Mouse (Mus musculus) urinary bladder, adult 2 months (tissue): Measurements from ENCODE around the gene Usp17lc. TPM values are rescaled to one million over a fixed set of nuclear protein-coding genes. Genes with fewer than 3 reads are reported as not detected.
"Not testable (repeated sequence)": the region's sequence is repeated elsewhere in the genome, so short reads cannot be mapped to it uniquely, and the experiment has no call there.

Experiments used
- DNase-seq: peaks from one replicate; pipeline ENCODE4 v3.0.0; 2022; ENCODE audit warnings: low spot score
- polyA plus RNA-seq: library from polyadenylated mRNA; depleted of rRNA; stranded (reverse); fragments of >200 nt; gene quantifications from 2 replicates; pipeline ENCODE4 v1.2.3, GENCODE M21; 2012; rRNA removed

Gene Usp17lc
- not detected in 2 replicates for polyA plus RNA-seq

DNA sequence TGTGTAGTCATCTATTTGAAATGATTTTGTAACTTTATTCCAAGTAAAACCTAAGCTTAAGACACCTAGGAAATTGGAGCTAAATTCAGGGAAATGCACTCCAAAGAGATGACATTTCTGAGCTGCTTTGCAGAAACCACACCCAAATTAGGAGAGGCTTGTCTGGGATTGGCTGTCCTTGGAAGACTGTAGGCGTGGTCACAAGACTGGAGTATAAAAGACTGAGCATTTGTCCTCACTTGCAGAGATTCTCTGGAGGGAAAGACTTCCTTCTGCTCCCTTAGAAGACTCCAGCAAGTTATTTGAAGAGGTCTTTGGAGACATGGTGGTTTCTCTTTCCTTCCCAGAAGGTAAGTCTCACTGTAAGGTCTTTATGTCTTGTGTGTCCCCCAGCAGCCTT is at the start of gene Usp17lc:
Gene Usp17lc (plus strand): TSS at position 301 of the 400 bp plus-strand sequence.
- not testable (repeated sequence) for DNase-seq

DNA sequence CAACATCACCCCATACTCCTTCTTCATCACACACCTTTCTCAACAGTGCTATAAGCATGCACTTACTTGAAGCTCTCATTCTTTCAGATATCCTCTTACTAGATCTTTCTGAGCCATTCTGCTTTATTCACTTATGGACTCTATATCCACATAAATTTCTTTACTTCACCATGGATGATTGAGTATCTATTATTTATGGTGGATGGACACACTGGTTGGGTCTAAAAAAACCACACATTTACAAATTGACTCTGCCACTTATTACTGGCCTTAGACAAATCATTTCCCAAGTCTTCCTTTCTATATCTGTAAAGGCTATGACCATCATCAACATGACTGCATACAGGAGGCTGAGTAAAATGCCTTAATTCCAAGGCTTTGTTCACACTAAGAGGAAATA is 28.8 kb upstream of the Usp17lc start, which contains the start of gene Olfr603:
Gene Olfr603 (minus strand): TSS at position 101 of the 400 bp plus-strand sequence.
- DNase-seq, result no peak

DNA sequence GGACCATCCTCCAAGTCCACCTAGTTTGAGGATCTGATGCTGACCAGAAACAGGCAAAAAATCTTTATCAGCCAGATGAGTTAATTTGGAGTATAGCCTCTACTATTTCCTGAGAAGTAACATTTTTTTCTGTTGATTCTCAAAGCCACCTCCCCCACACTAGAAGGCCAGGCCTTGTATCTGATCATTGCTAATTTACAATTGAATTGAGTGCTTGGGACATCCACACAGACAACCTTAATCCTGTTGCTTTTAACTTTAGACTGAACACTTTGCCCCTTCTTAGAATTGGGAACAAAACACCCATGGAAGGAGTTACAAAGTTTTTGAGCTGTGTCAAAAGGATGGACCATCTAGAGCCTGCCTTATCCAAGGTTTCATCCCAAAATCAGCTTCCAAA is 17.1 kb upstream of the Usp17lc start:
- DNase-seq, result no peak

DNA sequence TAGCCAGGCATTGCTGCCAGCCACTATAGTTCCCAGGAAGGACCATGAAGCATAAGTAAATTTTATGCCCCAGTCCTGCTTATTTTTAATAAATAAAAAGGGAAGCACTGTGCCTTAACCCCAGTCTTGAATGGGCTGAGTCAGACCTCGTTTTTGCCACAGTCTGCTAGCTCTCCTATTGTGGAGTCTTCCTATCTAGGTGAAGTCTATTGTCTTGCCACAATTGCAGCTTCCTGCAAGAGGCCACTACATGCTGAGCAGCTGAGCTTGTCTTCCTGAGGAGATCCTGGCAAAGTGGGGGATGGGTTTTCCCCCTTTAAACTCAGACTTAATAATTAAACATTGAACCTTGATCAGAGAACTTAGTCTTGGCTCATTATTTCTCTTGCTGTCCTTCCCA is 15.9 kb upstream of the Usp17lc start:
- no peak for DNase-seq

DNA sequence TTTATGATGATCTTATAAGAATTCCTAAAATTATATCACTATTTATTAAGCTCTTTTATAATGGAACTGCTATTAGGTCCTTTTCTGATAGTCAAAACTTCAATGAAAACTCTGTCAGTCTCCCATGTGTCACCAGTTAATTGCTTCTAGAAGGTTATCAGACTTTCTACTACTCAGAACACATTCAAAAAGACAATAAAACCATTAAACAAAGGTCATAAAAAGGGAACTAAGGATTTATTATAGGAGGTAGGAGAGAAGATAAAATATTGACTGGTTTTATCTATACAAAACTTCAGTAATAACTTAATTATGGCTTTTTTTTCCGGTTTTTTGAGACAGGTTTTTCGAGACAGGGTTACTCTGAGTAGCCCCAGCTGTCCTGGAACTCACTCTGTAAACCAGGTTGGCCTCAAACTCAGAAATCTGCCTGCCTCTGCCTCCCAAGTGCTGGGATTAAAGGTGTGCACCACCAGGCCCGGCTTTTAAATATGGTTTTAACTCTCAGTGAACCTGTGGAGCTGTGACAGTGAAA is 8.3 kb upstream of the Usp17lc start:
- not testable (repeated sequence) for DNase-seq

DNA sequence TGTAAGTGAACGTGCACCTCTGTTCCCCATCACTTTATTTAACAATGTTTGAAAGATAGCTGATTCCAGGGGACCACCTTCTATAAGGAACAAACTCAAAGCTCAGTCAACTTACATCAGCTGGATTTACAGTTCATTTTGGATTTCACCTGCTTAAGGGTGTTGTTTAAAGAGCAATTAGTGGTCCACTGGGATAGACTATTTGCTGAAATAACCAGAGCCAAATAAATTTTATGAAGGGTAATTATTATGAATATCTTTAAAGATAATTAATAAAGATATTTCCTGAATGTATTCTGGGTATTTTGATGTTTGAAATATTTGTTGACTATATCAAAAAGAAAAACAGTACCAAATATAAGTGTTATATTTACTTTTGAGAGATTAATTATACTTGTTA is 30.5 kb downstream of the Usp17lc start, which contains the start of gene Olfr605:
Gene Olfr605 (minus strand): TSS at position 101 of the 400 bp plus-strand sequence.
- no peak for DNase-seq

DNA sequence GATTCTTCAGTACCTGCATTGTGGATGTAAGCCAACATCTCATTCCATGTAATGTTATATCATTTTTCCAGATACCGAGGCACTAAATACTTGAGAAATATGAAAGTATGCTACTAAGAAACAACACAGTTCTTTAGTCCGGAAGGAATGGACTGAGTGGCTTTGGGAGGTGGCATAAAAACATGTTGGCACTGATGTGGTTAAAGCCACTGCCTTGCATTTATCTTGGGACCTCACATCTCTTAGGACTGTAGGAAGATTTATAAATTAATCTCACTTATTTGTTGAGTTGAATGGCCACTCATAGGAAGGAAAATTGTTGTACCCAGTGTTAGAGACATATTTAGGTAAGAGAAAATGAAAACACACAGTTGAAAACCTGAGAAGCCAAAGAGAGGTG is 33.9 kb downstream of the Usp17lc start, which contains the start of gene Olfr606:
Gene Olfr606 (plus strand): TSS at position 301 of the 400 bp plus-strand sequence.
- no peak for DNase-seq

DNA sequence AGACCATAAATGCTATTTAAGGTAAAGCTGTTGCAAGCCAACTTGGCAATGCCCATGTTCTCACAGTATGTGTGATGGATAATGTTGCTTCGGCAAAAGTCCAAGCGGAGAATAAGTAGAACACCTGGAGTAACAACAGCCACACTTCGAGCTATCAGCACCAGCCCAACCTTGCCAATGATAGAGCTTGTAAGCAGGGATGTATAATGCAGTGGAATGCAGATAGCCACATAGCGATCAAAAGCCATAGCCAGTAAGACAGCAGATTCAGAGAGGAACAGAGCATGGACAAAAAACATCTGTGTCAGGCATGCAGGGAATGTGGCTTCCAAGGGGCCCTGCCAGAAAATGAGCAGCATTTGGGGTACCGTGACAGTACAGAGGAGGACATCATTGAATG is 45.7 kb downstream of the Usp17lc start:
- DNase-seq, result no peak

Other genes with a start within 250 kb of the Usp17lc start
- gene Olfr591, start 236.7 kb upstream of the Usp17lc start, polyA plus RNA-seq, result not detected in 2 replicates
- not detected in 2 replicates for gene Olfr592, start 230.3 kb upstream of the Usp17lc start, polyA plus RNA-seq
- not detected in 2 replicates for gene Olfr593, start 203.2 kb upstream of the Usp17lc start, polyA plus RNA-seq
- not detected in 2 replicates for gene Olfr594, start 198.1 kb upstream of the Usp17lc start, polyA plus RNA-seq
- not detected in 2 replicates for gene Usp17ld, start 162.6 kb upstream of the Usp17lc start, polyA plus RNA-seq
- not detected in 2 replicates for gene Olfr596, start 109.4 kb upstream of the Usp17lc start, polyA plus RNA-seq
- gene Olfr597, start 98.8 kb upstream of the Usp17lc start, polyA plus RNA-seq, result not detected in 2 replicates
- gene Olfr598, start 91.5 kb upstream of the Usp17lc start, polyA plus RNA-seq, result not detected in 2 replicates
- not detected in 2 replicates for gene Olfr599, start 79.2 kb upstream of the Usp17lc start, polyA plus RNA-seq
- gene Olfr600, start 65.4 kb upstream of the Usp17lc start, polyA plus RNA-seq, result not detected in 2 replicates
- not detected in 2 replicates for gene Olfr601, start 52.4 kb upstream of the Usp17lc start, polyA plus RNA-seq
- gene Olfr603, start 28.9 kb upstream of the Usp17lc start, polyA plus RNA-seq, result not detected in 2 replicates
- gene Olfr605, start 30.4 kb downstream of the Usp17lc start, polyA plus RNA-seq, result not detected in 2 replicates
- not detected in 2 replicates for gene Olfr606, start 34.0 kb downstream of the Usp17lc start, polyA plus RNA-seq
- not detected in 2 replicates for gene Olfr607, start 49.1 kb downstream of the Usp17lc start, polyA plus RNA-seq
- gene Olfr608, start 54.8 kb downstream of the Usp17lc start, polyA plus RNA-seq, result not detected in 2 replicates
- gene Olfr609, start 83.0 kb downstream of the Usp17lc start, polyA plus RNA-seq, result not detected in 2 replicates
- not detected in 2 replicates for gene Olfr610, start 97.0 kb downstream of the Usp17lc start, polyA plus RNA-seq
- not detected in 2 replicates for gene Olfr611, start 105.8 kb downstream of the Usp17lc start, polyA plus RNA-seq
- not detected in 2 replicates for gene Olfr612, start 127.6 kb downstream of the Usp17lc start, polyA plus RNA-seq
- not detected in 2 replicates for gene Olfr613, start 133.0 kb downstream of the Usp17lc start, polyA plus RNA-seq
- not detected in 2 replicates for gene Olfr615, start 141.0 kb downstream of the Usp17lc start, polyA plus RNA-seq
- gene Olfr616, start 154.1 kb downstream of the Usp17lc start, polyA plus RNA-seq, result not detected in 2 replicates
- not detected in 2 replicates for gene Olfr617, start 158.0 kb downstream of the Usp17lc start, polyA plus RNA-seq
- not detected in 2 replicates for gene Olfr618, start 175.0 kb downstream of the Usp17lc start, polyA plus RNA-seq
- gene Olfr619, start 185.5 kb downstream of the Usp17lc start, polyA plus RNA-seq, result not detected in 2 replicates
- not detected in 2 replicates for gene Olfr620, start 197.5 kb downstream of the Usp17lc start, polyA plus RNA-seq
- gene Olfr622, start 227.6 kb downstream of the Usp17lc start, polyA plus RNA-seq, result not detected in 2 replicates
- not detected in 2 replicates for gene Olfr623, start 248.6 kb downstream of the Usp17lc start, polyA plus RNA-seq